Mouse (Mus musculus): Measurements from ENCODE around the gene Zfp420. TPM values are rescaled to one million over a fixed set of nuclear protein-coding genes. Genes with fewer than 3 reads are reported as not detected.
A peak's percentile ranks its signal among the peaks of the same experiment; 100 is the strongest.

The Zfp420 gene
- polyA plus RNA-seq, 1 experiment: 5.3 TPM

GRCm38 (mm10) chr7:29906682-29907058, 46.9 kb downstream of the Zfp420 start:
- TF ChIP-seq POLR2A (IDR thresholded peaks at IDR 0.05; ENCODE audit: borderline replicate concordance, control insufficient read depth, low read depth, low read length) (no peak), CTCF (IDR thresholded peaks at IDR 0.05; ENCODE audit: control insufficient read depth, insufficient read depth, low read length) (no peak)
- Histone ChIP-seq H3K27ac (ENCODE audit: control insufficient read depth, insufficient read depth, low read depth, low read length, poor library complexity) (no peak overlapping the region), H3K4me1 (ENCODE audit: control insufficient read depth, insufficient read depth, low read length) (peaks cover 1% of the 10 kb centered on the region; the same call in 1 of the 2 replicates), H3K4me3 (replicated peaks; ENCODE audit: control insufficient read depth, low read depth, low read length) (no peak overlapping the region)
- 44% methylated on average over 8 of the region's 8 CpGs for WGBS

GRCm38 (mm10) chr7:29907206-29907605, 47.4 kb downstream of the Zfp420 start:
- H3K4me1 ChIP-seq (ENCODE audit: control insufficient read depth, insufficient read depth, low read length): peaks cover 1% of the 10 kb centered on the region; the same call in 1 of the 2 replicates
- H3K27ac ChIP-seq (ENCODE audit: control insufficient read depth, insufficient read depth, low read depth, low read length, poor library complexity): no peak overlapping the region
- no peak for TF ChIP-seq CTCF (IDR thresholded peaks at IDR 0.05; ENCODE audit: control insufficient read depth, insufficient read depth, low read length)
- TF ChIP-seq POLR2A (IDR thresholded peaks at IDR 0.05; ENCODE audit: borderline replicate concordance, control insufficient read depth, low read depth, low read length): no peak
- no peak overlapping the region for H3K4me3 ChIP-seq (replicated peaks; ENCODE audit: control insufficient read depth, low read depth, low read length)
- WGBS: 80% methylated on average over 5 of the region's 5 CpGs

- Histone ChIP-seq H3K4me3 (replicated peaks; ENCODE audit: control insufficient read depth, low read depth, low read length) (peak within 1 kb of the TSS; percentile 99), H3K27ac (ENCODE audit: control insufficient read depth, insufficient read depth, low read depth, low read length, poor library complexity) (peak within 1 kb of the TSS; percentile 72; the same call in 1 of the 2 replicates), H3K4me1 (ENCODE audit: control insufficient read depth, insufficient read depth, low read length) (peaks cover 1% of the 10 kb centered on the region; the same call in 1 of the 2 replicates)
- under 1% methylated on average over 33 of the region's 33 CpGs for WGBS
- TF ChIP-seq POLR2A (IDR thresholded peaks at IDR 0.05; ENCODE audit: borderline replicate concordance, control insufficient read depth, low read depth, low read length): no peak; the same call in 1 of the 2 replicates
- TF ChIP-seq CTCF (IDR thresholded peaks at IDR 0.05; ENCODE audit: control insufficient read depth, insufficient read depth, low read length): no peak
Measured at GRCm38 (mm10) chr7:29908130-29908950, 48.6 kb downstream of the Zfp420 start, which contains the start of gene Zfp383. Gene Zfp383, plus strand, starts transcription at chr7:29908223.

- Histone ChIP-seq H3K27ac (ENCODE audit: control insufficient read depth, insufficient read depth, low read depth, low read length, poor library complexity) (no peak overlapping the region), H3K4me3 (replicated peaks; ENCODE audit: control insufficient read depth, low read depth, low read length) (no peak overlapping the region), H3K4me1 (ENCODE audit: control insufficient read depth, insufficient read depth, low read length) (peaks cover 1% of the 10 kb centered on the region; the same call in 1 of the 2 replicates)
- WGBS: 88% methylated on average over 2 of the region's 2 CpGs
- TF ChIP-seq POLR2A (IDR thresholded peaks at IDR 0.05; ENCODE audit: borderline replicate concordance, control insufficient read depth, low read depth, low read length) (no peak), CTCF (IDR thresholded peaks at IDR 0.05; ENCODE audit: control insufficient read depth, insufficient read depth, low read length) (no peak)
Measured at GRCm38 (mm10) chr7:29910252-29910651, 50.5 kb downstream of the Zfp420 start.

GRCm38 (mm10) chr7:29912172-29912571, 52.4 kb downstream of the Zfp420 start:
- Histone ChIP-seq H3K4me3 (replicated peaks; ENCODE audit: control insufficient read depth, low read depth, low read length) (no peak overlapping the region), H3K4me1 (ENCODE audit: control insufficient read depth, insufficient read depth, low read length) (peaks cover 1% of the 10 kb centered on the region; the same call in 1 of the 2 replicates), H3K27ac (ENCODE audit: control insufficient read depth, insufficient read depth, low read depth, low read length, poor library complexity) (no peak overlapping the region)
- WGBS: 87% methylated on average over 13 of the region's 13 CpGs
- no peak for TF ChIP-seq CTCF (IDR thresholded peaks at IDR 0.05; ENCODE audit: control insufficient read depth, insufficient read depth, low read length)
- TF ChIP-seq POLR2A (IDR thresholded peaks at IDR 0.05; ENCODE audit: borderline replicate concordance, control insufficient read depth, low read depth, low read length): no peak

- 77% methylated on average over 6 of the region's 6 CpGs for WGBS
- no peaks in the 10 kb centered on the region for H3K4me1 ChIP-seq (ENCODE audit: control insufficient read depth, insufficient read depth, low read length)
- H3K27ac ChIP-seq (ENCODE audit: control insufficient read depth, insufficient read depth, low read depth, low read length, poor library complexity): no peak overlapping the region
- no peak for TF ChIP-seq CTCF (IDR thresholded peaks at IDR 0.05; ENCODE audit: control insufficient read depth, insufficient read depth, low read length)
- no peak for TF ChIP-seq POLR2A (IDR thresholded peaks at IDR 0.05; ENCODE audit: borderline replicate concordance, control insufficient read depth, low read depth, low read length)
- no peak overlapping the region for H3K4me3 ChIP-seq (replicated peaks; ENCODE audit: control insufficient read depth, low read depth, low read length)
Measured at GRCm38 (mm10) chr7:29917371-29918061, 57.7 kb downstream of the Zfp420 start.

GRCm38 (mm10) chr7:29918062-29918453, 58.3 kb downstream of the Zfp420 start:
- TF ChIP-seq POLR2A (IDR thresholded peaks at IDR 0.05; ENCODE audit: borderline replicate concordance, control insufficient read depth, low read depth, low read length) (no peak), CTCF (IDR thresholded peaks at IDR 0.05; ENCODE audit: control insufficient read depth, insufficient read depth, low read length) (no peak)
- Histone ChIP-seq H3K27ac (ENCODE audit: control insufficient read depth, insufficient read depth, low read depth, low read length, poor library complexity) (no peak overlapping the region), H3K4me1 (ENCODE audit: control insufficient read depth, insufficient read depth, low read length) (no peaks in the 10 kb centered on the region), H3K4me3 (replicated peaks; ENCODE audit: control insufficient read depth, low read depth, low read length) (no peak overlapping the region)
- 92% methylated on average over 4 of the region's 4 CpGs for WGBS

GRCm38 (mm10) chr7:29921439-29922093, 61.8 kb downstream of the Zfp420 start:
- H3K27ac ChIP-seq (ENCODE audit: control insufficient read depth, insufficient read depth, low read depth, low read length, poor library complexity): no peak overlapping the region
- H3K4me1 ChIP-seq (ENCODE audit: control insufficient read depth, insufficient read depth, low read length): no peaks in the 10 kb centered on the region
- no peak overlapping the region for H3K4me3 ChIP-seq (replicated peaks; ENCODE audit: control insufficient read depth, low read depth, low read length)
- WGBS: 80% methylated on average over 6 of the region's 6 CpGs
- no peak for TF ChIP-seq CTCF (IDR thresholded peaks at IDR 0.05; ENCODE audit: control insufficient read depth, insufficient read depth, low read length)
- TF ChIP-seq POLR2A (IDR thresholded peaks at IDR 0.05; ENCODE audit: borderline replicate concordance, control insufficient read depth, low read depth, low read length): no peak
